Mouse (Mus musculus): ENCODE measurements around the gene Slitrk1. TPM values are rescaled to one million over a fixed set of nuclear protein-coding genes. Genes with fewer than 3 reads are reported as not detected.

Slitrk1 gene
- polyA plus RNA-seq, 1 experiment from 2014 or later = 1.2 TPM

DNA sequence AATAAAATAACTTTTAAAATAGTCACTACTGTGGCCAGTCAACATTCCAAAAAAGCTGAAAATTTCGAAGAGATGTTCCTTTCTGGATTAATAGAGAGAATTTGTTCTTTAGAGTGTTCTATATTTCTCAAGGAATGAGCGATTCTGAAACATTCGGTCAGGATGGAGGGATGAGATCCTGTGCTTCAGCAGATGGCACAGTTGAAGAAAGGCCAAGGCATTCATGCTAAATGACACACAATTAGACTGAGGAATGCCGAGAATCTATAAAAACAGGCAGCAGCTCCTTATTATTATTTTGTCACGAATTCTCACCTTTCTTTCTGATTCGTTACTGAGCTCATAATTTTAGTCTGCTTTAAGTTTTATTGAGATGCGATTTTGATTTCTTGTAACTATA lies 15.4 kb downstream of the Slitrk1 start:
- no peak overlapping the region for H3K9ac ChIP-seq (ENCODE audit: low read length)

DNA sequence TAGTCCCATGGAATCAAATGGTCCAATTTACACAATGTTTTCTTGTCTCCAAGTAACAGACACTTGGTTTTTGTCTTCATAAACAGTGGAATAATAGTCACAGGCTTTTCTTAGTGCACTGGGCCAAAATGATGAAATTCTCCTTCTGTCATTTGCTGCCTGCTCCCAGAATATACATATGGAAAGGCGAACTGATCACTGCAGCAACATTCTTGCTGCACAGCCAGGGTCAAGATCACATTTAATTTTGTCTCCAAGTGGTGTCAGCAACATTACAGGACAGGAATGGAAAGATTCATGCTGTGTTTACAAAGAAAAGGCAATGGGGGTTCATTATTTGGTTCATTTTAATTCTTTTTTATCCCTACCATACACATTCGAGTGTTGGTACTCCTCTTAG lies 18.5 kb downstream of the Slitrk1 start:
- H3K27ac ChIP-seq (ENCODE audit: low read length) = no peak overlapping the region
- WGBS = 34% methylated on average over 2 of the region's 2 CpGs
- H3K9ac ChIP-seq (ENCODE audit: low read length) = no peak overlapping the region
- H3K9me3 ChIP-seq (replicated peaks; ENCODE audit: control insufficient read depth, low read length) = no peaks in the 10 kb centered on the region
- H3K4me2 ChIP-seq (ENCODE audit: low read depth, low read length) = no peak overlapping the region
- no peak overlapping the region for H3K4me3 ChIP-seq (replicated peaks; ENCODE audit: low read length)
- ATAC-seq (ENCODE audit: insufficient read depth, low FRiP score) = no peak
- no peaks in the 10 kb centered on the region for H3K36me3 ChIP-seq (ENCODE audit: control insufficient read depth, insufficient read depth, low read length)
- no peaks in the 10 kb centered on the region for H3K27me3 ChIP-seq (ENCODE audit: control insufficient read depth, insufficient read depth, low read length)
- no peaks in the 10 kb centered on the region for H3K4me1 ChIP-seq (ENCODE audit: control insufficient read depth, insufficient read depth, low read length)

More for the DNA sequence above, 15.4 kb downstream of the Slitrk1 start:
- Histone ChIP-seq H3K9me3 (replicated peaks; ENCODE audit: control insufficient read depth, low read length) (no peaks in the 10 kb centered on the region), H3K27me3 (ENCODE audit: control insufficient read depth, insufficient read depth, low read length) (no peaks in the 10 kb centered on the region), H3K4me3 (replicated peaks; ENCODE audit: low read length) (no peak overlapping the region), H3K4me2 (ENCODE audit: low read depth, low read length) (no peak overlapping the region), H3K4me1 (ENCODE audit: control insufficient read depth, insufficient read depth, low read length) (no peaks in the 10 kb centered on the region), H3K27ac (ENCODE audit: low read length) (no peak overlapping the region), H3K36me3 (ENCODE audit: control insufficient read depth, insufficient read depth, low read length) (no peaks in the 10 kb centered on the region)
- WGBS = 80% methylated on average over 7 of the region's 7 CpGs
- no peak for ATAC-seq (ENCODE audit: insufficient read depth, low FRiP score)

DNA sequence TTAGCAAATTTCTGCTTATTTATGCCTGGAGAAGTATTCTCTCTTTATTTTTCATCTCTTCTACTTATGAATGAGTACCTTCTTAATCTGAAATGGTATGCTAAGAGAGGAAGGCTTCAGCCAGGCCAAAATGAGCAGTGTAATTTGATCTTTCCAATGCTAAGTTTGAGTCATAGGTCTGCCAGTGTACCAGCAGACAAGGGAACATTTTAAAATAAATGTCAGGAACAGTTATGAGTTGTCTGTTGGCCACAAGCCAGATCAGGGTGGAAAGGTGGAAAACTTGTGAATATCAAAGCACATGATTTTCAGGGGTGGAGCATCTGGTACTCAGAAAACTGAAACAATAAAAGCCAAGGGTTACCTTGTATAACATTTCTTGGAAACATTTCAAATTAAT lies 46.1 kb downstream of the Slitrk1 start:
- no peaks in the 10 kb centered on the region for H3K4me1 ChIP-seq (ENCODE audit: control insufficient read depth, insufficient read depth, low read length)
- no peak overlapping the region for H3K4me3 ChIP-seq (replicated peaks; ENCODE audit: low read length)
- H3K9ac ChIP-seq (ENCODE audit: low read length) = no peak overlapping the region
- H3K27ac ChIP-seq (ENCODE audit: low read length) = no peak overlapping the region
- H3K9me3 ChIP-seq (replicated peaks; ENCODE audit: control insufficient read depth, low read length) = no peaks in the 10 kb centered on the region
- no peak overlapping the region for H3K4me2 ChIP-seq (ENCODE audit: low read depth, low read length)
- no peak for ATAC-seq (ENCODE audit: insufficient read depth, low FRiP score)
- no peaks in the 10 kb centered on the region for H3K36me3 ChIP-seq (ENCODE audit: control insufficient read depth, insufficient read depth, low read length)
- H3K27me3 ChIP-seq (ENCODE audit: control insufficient read depth, insufficient read depth, low read length) = no peaks in the 10 kb centered on the region

DNA sequence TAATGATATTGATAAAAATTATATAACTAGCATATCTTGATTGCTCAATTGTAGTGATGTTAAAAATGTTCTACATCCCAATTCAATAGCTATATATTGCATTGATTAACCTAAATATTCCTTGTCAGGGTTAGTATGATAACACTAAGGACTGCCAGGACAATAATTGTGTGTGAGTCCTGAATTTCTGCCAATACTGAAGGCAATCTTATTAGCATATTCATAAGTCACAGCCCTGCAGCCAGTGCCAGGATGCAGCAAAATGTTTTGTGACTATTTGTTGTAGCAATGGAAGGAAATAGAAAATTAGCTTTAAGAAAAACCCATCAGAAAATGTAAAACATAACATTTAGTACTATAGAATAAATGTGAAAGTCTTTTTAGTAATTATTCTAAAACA lies 49.3 kb downstream of the Slitrk1 start:
- Histone ChIP-seq H3K27me3 (ENCODE audit: control insufficient read depth, insufficient read depth, low read length) (no peaks in the 10 kb centered on the region), H3K27ac (ENCODE audit: low read length) (no peak overlapping the region), H3K4me1 (ENCODE audit: control insufficient read depth, insufficient read depth, low read length) (no peaks in the 10 kb centered on the region), H3K9ac (ENCODE audit: low read length) (no peak overlapping the region), H3K36me3 (ENCODE audit: control insufficient read depth, insufficient read depth, low read length) (no peaks in the 10 kb centered on the region), H3K4me3 (replicated peaks; ENCODE audit: low read length) (no peak overlapping the region), H3K4me2 (ENCODE audit: low read depth, low read length) (no peak overlapping the region), H3K9me3 (replicated peaks; ENCODE audit: control insufficient read depth, low read length) (no peaks in the 10 kb centered on the region)
- ATAC-seq (ENCODE audit: insufficient read depth, low FRiP score) = no peak

DNA sequence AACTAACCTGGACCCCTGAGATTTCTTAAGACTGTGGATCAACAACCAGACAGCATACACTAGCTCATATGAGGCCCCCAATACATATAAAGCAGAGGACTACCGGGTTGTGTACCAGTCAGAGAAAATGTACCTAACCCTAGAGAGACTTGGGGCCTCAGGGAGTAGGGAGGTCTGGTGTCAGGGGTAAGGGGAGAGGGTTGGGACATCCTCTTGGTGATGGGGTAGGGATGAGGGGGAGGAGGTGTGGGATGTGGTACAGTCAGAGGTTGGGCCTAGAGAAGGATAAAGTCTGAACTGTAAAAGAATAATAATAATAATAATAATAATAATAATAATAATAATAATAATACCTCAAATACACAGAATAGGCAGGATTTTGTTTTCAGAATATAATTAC lies 54.6 kb downstream of the Slitrk1 start:
- Histone ChIP-seq H3K9ac (ENCODE audit: low read length) (no peak overlapping the region), H3K36me3 (ENCODE audit: control insufficient read depth, insufficient read depth, low read length) (no peaks in the 10 kb centered on the region), H3K4me3 (replicated peaks; ENCODE audit: low read length) (no peak overlapping the region), H3K4me2 (ENCODE audit: low read depth, low read length) (no peak overlapping the region), H3K9me3 (replicated peaks; ENCODE audit: control insufficient read depth, low read length) (no peaks in the 10 kb centered on the region), H3K27me3 (ENCODE audit: control insufficient read depth, insufficient read depth, low read length) (no peaks in the 10 kb centered on the region), H3K27ac (ENCODE audit: low read length) (no peak overlapping the region), H3K4me1 (ENCODE audit: control insufficient read depth, insufficient read depth, low read length) (no peaks in the 10 kb centered on the region)
- 67% methylated on average over 1 of the region's 1 CpGs for WGBS
- ATAC-seq (ENCODE audit: insufficient read depth, low FRiP score) = no peak

Measured in stomach, embryonic 16.5 days (tissue).